Mouse (Mus musculus) limb, embryonic 14.5 days (tissue): ENCODE measurements around the gene Vmn1r4. TPM values are rescaled to one million over a fixed set of nuclear protein-coding genes. Genes with fewer than 3 reads are reported as not detected.

Experiments used
- ATAC-seq: fragments of 200-750 bp; cut with Nextera tagmentation; 2 replicates; pipeline ENCODE4 v1.8.0; 2017; ENCODE audit warnings: low read depth, moderate number of reproducible peaks, moderate TSS enrichment; ENCODE audit not compliant: low FRiP score
- DNase-seq: peaks from one replicate; pipeline ENCODE4 v3.0.0-alpha.2; 2015; ENCODE audit warnings: low spot score
- H3K27ac ChIP-seq: fragments of 300-500 bp; sonication (generic); replicated peaks from 2 replicates; pipeline ENCODE4 v1.5.1; 2014; ENCODE audit warnings: low read depth, mild to moderate bottlenecking, low read length, moderate library complexity, mixed read lengths
- H3K27me3 ChIP-seq: fragments of 300-500 bp; sonication (generic); 2 replicates; pipeline ENCODE4 v1.6.1; 2014; ENCODE audit warnings: low read length, mixed read lengths; ENCODE audit not compliant: control insufficient read depth, insufficient read depth
- H3K36me3 ChIP-seq: fragments of 300-500 bp; sonication (generic); 2 replicates; pipeline ENCODE4 v1.6.1; 2014; ENCODE audit warnings: mild to moderate bottlenecking, low read length, moderate library complexity, mixed read lengths; ENCODE audit not compliant: control insufficient read depth, insufficient read depth
- H3K4me1 ChIP-seq: fragments of 300-500 bp; sonication (generic); 2 replicates; pipeline ENCODE4 v1.6.1; 2014; ENCODE audit warnings: antibody characterized with exemption, low read length, mixed read lengths; ENCODE audit not compliant: control insufficient read depth, insufficient read depth
- H3K4me2 ChIP-seq: fragments of 300-500 bp; sonication (generic); replicated peaks from 2 replicates; pipeline ENCODE4 v1.6.1; 2014; ENCODE audit warnings: low read depth, mild to moderate bottlenecking, low read length, moderate library complexity; ENCODE audit not compliant: severe bottlenecking
- H3K4me3 ChIP-seq: fragments of 300-500 bp; sonication (generic); replicated peaks from 2 replicates; pipeline ENCODE4 v1.5.1; 2014; ENCODE audit warnings: low read length
- H3K9ac ChIP-seq: fragments of 300-500 bp; sonication (generic); 2 replicates; pipeline ENCODE4 v1.6.1; 2014; ENCODE audit warnings: mild to moderate bottlenecking, low read depth, low read length, moderate library complexity; ENCODE audit not compliant: severe bottlenecking
- H3K9me3 ChIP-seq: fragments of 300-500 bp; sonication (generic); 2 replicates; pipeline ENCODE4 v1.6.1; 2016; ENCODE audit warnings: low read length; ENCODE audit not compliant: control insufficient read depth
- POLR2A ChIP-seq: fragments of 200-500 bp; IDR thresholded peaks from 2 replicates; pipeline ENCODE4 v1.8.0; 2012; ENCODE audit warnings: inconsistent platforms, mild to moderate bottlenecking, moderate library complexity, borderline replicate concordance; ENCODE audit not compliant: insufficient read depth, insufficient read length; ENCODE audit errors: extremely low read depth
- WGBS: fragments of 180-500 bp; shearing (Covaris S2); extraction: QIAGEN DNeasy Blood & Tissue Kit; methylation state at CpG from one replicate; pipeline ENCODE4 v1.1.7; 2014; 5-methylcytosine and 5-hydroxymethylcytosine counted together
- polyA plus RNA-seq, 2 experiments: library from polyadenylated mRNA; depleted of rRNA in 1 of 2; stranded (reverse) in 1 of 2; unstranded in 1 of 2; fragments of >200 nt; fragmentation: Nextera tagmentation in 1 of 2; extraction: Ambion mirVana in 1 of 2; gene quantifications; 2 replicates each; pipeline versions ENCODE4 v1.2.1 to v1.2.3; 2012 to 2014

The Vmn1r4 gene
- polyA plus RNA-seq (2012; rRNA removed) = 0.15 and 0.24 TPM in 2 replicates
- polyA plus RNA-seq (2014; fragmentation: Nextera tagmentation; extraction: Ambion mirVana) = 0.12 and 0.29 TPM in 2 replicates

DNA sequence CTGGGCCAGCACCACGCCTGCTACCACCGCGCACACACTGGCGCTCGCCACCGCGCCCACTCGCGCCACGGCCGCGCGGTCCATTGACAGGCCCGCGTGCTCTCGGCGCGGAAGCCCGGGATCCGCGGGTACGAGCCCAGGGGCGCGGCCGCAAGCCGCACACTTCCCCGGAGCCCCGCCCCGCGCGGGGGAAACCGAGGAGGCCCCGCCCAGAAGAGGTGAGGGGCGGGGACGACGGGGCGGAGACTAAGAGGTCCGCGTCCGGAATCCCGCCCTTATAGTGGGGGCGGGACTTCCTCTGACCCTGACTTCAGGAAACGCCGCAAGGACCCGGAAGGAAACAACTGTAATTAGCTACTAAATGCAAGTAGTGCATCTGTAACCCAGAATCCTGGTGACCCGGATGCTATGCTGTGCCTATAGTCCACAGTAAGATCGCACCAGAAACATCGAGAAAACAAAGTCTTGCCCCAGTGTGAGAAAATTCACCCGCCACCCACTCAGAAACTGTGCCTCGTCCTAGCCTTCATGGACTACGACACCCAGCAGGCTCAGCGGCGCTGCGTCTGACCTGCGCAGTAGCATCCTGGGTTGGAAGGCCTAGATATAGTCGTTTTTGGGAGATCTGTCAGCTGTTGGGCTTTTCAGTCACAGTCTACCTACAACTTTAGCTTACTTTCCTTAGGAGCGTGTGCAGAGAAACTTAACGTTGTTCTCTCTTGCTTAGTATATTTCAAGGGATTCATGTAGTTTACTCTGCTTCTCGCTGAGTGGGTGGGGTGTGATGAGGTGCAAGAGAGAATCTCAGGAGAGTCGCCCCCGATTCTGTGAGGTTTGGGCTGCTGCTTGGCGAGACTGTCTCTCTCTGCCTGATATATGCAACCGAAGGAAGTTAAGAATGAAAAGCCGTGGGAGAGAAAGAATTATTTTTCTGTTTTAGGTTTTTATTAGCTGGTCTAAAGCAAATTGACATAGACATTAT, at the start of gene Vmn1r4, which contains the start of gene Nt5c3:
Vmn1r4 (plus strand) TSS at position 290 of the 982 bp plus-strand sequence.
Nt5c3 (minus strand) TSS at position 207 of the 982 bp plus-strand sequence.
- Histone ChIP-seq H3K27me3 (no peaks in the 10 kb centered on the region), H3K9me3 (no peaks in the 10 kb centered on the region; the same call in 1 of the 2 replicates), H3K27ac (peak within 1 kb of the TSS; percentile 88), H3K9ac (peak within 1 kb of the TSS; percentile 76), H3K4me2 (peak within 1 kb of the TSS; percentile 54), H3K4me1 (peaks cover 2% of the 10 kb centered on the region; the same call in 1 of the 2 replicates), H3K4me3 (peak within 1 kb of the TSS; percentile 70), H3K36me3 (no peaks in the 10 kb centered on the region)
- TF ChIP-seq POLR2A = 0 out of 2 replicates have a peak, but pooled peaks have one; percentile 31
- DNase-seq (peak; percentile 98), ATAC-seq (peak; percentile 99)
- 3% methylated on average over 59 of the region's 64 CpGs for WGBS

DNA sequence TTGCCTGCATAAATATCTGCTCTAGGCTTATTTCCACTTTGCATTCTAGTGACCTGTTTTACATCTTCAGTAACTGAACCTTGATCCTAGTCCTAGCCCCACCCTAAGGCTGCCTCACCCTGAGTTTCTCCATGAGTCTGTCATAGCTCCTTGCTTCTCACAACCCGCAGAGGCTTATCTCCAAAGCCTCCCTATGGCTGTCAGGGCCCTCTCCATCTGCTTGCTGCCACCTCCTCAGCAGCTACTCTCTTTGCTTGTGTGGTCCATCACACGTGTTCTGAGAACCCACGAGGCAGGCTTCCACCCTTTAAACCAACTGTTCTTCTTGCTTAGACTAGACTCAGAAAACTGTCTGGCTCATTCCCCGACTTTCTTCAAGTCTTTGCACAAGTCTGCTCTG, 46.9 kb upstream of the Vmn1r4 start:
- DNase-seq = no peak
- Histone ChIP-seq H3K9me3 (no peaks in the 10 kb centered on the region), H3K4me3 (no peak overlapping the region), H3K27ac (no peak overlapping the region), H3K27me3 (no peaks in the 10 kb centered on the region), H3K4me1 (no peaks in the 10 kb centered on the region), H3K36me3 (peaks cover 62% of the 10 kb centered on the region), H3K9ac (no peak overlapping the region), H3K4me2 (no peak overlapping the region)
- WGBS = 93% methylated on average over 4 of the region's 4 CpGs
- TF ChIP-seq POLR2A = no peak
- ATAC-seq = no peak

DNA sequence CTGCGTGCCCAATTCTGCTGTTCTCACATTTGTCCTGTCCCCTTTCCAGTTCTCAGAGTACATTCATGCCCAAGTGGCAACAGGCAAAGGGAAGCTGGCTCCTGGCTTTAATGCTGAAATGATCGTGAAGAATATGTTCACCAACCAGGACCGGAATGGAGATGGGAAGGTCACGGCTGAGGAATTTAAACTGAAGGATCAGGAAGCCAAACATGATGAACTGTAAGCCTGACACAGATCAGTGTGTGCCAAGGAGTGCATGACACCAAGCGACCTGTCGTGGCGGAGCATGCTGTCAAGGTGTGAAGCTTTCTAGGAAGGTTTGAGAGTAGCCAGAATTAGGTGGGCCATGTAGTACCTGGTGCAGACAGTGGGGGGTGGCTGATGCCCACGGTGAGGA, 45.8 kb upstream of the Vmn1r4 start:
- Histone ChIP-seq H3K27me3 (no peaks in the 10 kb centered on the region), H3K36me3 (peaks cover 68% of the 10 kb centered on the region), H3K9me3 (no peaks in the 10 kb centered on the region), H3K4me3 (no peak overlapping the region), H3K27ac (no peak overlapping the region), H3K4me2 (no peak overlapping the region), H3K9ac (no peak overlapping the region), H3K4me1 (no peaks in the 10 kb centered on the region)
- TF ChIP-seq POLR2A = no peak
- WGBS = 93% methylated on average over 8 of the region's 8 CpGs
- no peak for ATAC-seq
- no peak for DNase-seq

DNA sequence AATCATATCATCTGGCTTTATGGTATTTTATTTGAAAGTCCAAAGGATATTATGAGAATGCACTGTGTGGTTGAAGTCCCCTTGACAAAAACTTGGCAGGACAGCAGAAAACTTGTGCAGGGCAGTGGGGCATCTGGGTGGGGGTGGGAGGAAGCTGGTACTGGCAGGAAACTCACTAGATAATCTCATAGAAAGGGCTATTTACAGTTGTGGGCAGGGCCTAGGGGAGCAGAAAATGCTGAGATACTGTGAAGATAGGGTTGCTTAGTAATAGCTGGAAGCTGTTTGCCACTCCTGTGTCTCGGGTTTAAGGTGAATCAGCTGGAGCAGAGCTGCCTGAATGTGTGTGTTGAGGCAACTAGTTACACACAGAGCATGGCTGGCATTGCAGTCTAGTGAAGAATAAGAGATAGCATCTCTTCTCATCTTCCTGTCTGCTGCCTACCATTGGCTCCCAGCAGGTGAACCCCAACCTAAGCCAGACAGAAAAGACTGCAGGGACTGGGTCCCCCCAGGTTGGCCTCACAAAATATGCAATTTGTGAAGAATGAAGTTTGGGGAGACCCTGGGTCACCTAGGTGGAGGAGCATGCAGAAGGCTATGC, 44.4 kb upstream of the Vmn1r4 start:
- H3K9ac ChIP-seq = no peak overlapping the region
- no peak overlapping the region for H3K4me2 ChIP-seq
- DNase-seq = no peak
- no peak overlapping the region for H3K4me3 ChIP-seq
- no peak for TF ChIP-seq POLR2A
- no peak for ATAC-seq
- no peak overlapping the region for H3K27ac ChIP-seq
- no peaks in the 10 kb centered on the region for H3K27me3 ChIP-seq
- H3K9me3 ChIP-seq = no peaks in the 10 kb centered on the region
- peaks cover 60% of the 10 kb centered on the region for H3K36me3 ChIP-seq
- WGBS = 77% methylated on average over 1 of the region's 1 CpGs
- H3K4me1 ChIP-seq = no peaks in the 10 kb centered on the region

DNA sequence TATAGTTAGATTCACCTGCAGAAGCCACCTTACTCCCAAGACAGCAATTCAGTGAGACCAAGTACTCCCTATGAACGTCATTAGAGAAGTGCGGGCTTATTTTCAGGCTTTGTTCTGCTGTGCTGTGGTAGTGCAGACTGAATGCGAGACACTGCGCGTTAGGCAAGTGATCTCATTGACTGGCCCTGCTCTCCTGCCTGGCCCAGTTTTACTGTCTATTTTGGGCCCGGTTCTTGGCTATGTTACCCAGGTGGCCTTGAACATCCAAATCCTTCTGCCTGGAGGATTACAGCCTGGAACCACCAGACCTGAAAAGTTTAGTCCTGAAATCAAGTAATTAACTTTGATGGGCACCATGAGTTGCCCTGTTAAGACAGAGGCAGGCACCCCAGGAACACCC, 35.3 kb upstream of the Vmn1r4 start:
- H3K27me3 ChIP-seq = no peaks in the 10 kb centered on the region
- no peak overlapping the region for H3K27ac ChIP-seq
- H3K4me1 ChIP-seq = no peaks in the 10 kb centered on the region
- no peak for ATAC-seq
- 80% methylated on average over 6 of the region's 6 CpGs for WGBS
- H3K9ac ChIP-seq = no peak overlapping the region
- H3K4me3 ChIP-seq = no peak overlapping the region
- H3K4me2 ChIP-seq = no peak overlapping the region
- peaks cover 55% of the 10 kb centered on the region for H3K36me3 ChIP-seq
- DNase-seq = no peak
- TF ChIP-seq POLR2A = no peak
- H3K9me3 ChIP-seq = no peaks in the 10 kb centered on the region
